Mouse (Mus musculus): ENCODE results near the gene Agtrap.
A peak's percentile ranks its signal among the peaks of the same experiment; 100 is the strongest.

Agtrap gene

GRCm38 (mm10) chr4:148104146-148104545 lies 16.3 kb upstream of the Agtrap start:
- DNase-seq (ENCODE audit: extremely low spot score) = no peak

DNA sequence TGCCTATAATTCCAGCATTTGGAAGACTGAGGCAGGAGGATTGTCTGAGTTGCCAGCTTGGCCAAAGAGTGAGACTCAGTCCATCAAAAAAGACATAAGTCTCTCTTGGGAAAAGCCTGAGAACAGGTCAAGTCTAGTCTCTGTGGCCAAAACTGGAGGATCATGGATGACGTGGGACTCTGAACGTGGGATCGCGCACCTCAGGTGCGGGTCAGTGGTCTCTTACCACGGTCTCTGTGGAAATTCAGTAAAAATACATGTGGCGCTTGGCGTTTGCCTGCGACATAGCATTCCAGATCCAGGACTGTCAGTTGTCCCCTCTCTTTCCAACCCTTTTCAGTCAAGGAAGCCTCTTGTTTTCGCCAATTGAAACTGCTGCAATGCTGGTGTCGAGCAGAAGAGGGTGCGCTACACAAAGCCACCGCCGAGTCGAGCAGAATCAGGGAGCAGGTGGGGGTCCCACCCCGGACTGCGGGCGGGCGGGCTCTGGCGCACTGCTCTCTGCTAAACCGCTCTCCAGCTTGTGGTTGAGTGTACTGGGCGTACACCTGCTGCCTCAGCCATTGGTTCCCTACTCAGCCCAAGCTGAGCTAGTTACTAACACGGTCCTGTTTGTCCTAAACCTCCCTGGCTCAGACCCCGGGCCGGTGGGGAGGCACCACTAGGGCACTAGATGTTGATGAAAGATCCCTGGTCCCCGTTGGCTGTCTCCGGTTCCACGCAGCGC lies 14.1 kb upstream of the Agtrap start:
- DNase-seq (ENCODE audit: extremely low spot score) = peak; percentile 72

DNA sequence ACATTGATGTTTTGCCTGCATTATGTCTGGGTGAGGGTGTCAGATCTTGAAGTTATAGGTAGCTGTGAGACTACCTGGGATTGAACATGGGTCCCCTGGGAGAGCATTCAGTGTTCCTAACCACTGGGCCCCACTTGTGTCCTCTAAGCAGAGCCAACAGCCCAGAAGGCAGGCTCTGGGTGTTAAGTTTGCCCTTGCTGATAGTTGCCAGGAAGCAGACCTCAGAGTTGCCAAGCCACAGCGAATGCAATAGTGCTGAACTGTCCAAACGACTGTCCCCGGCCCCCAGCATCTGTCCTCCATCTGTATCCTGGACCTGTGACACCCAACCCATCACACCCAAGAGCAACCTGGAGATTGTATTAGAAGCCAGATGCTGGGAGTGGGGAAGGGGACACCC lies 10.8 kb upstream of the Agtrap start:
- no peak for DNase-seq (ENCODE audit: extremely low spot score)

GRCm38 (mm10) chr4:148097936-148098335 lies 10.1 kb upstream of the Agtrap start:
- DNase-seq (ENCODE audit: extremely low spot score) = no peak

- DNase-seq (ENCODE audit: extremely low spot score) = no peak
Measured at GRCm38 (mm10) chr4:148095081-148095480, 7.2 kb upstream of the Agtrap start.

- DNase-seq (ENCODE audit: extremely low spot score) = no peak
Measured at GRCm38 (mm10) chr4:148094161-148094560, 6.3 kb upstream of the Agtrap start.

DNA sequence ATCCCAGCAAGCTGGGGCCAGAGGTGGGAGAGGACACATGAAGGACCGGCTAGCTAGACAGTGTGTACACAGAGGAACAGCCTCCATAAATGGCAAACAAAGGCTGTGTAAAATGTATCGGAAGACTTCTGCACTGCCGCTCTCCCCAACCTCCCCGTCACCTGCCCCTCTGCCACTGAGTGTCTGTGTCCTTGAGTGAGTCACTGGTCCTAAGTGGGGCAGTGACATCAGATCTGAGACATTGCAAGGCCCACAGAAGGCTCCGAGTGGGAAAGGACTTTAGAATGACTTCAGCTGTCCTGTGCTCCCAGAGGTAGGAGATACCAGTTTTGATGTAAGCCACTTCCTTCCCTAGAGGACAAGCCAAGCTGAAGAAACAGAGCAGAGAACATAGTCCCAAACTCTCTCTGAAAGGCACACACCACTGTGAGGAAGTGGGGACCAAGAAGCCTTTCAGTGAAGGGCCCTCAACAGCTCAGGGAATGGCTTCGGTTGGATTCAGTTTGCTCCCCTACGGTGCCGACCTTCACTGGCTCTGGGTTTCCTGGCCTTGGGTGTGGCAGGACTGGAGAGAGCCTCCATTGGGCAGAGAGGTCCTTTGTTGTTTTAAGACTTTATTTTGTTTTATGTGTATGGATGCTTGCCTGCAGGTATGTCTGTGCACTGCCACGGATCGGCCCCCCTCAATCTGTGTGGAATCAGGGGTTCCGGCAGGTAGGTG lies 4.9 kb upstream of the Agtrap start:
- no peak for DNase-seq (ENCODE audit: extremely low spot score)

DNA sequence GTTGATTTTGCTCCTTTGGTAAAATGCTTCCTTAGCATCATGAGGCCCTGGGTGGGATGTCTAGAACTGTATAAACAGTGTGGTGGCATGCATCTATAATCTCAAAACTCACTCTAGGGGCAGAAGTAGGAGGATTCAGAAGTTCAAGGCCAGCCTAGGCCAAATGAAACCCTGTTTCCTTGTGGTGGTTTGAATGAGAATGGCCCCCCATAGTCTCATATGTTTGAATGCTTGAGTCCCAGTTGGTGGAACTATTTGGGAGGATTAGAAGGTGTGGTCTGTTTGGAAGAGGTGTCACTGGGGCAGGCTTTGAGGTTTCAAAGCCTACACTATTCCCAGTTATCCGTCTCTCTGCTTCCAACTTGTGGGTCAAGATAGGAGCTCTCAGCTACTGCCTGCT lies 3.4 kb upstream of the Agtrap start:
- no peak for DNase-seq (ENCODE audit: extremely low spot score)

GRCm38 (mm10) chr4:148089166-148089565 lies 1.3 kb upstream of the Agtrap start:
- no peak for DNase-seq (ENCODE audit: extremely low spot score)

DNA sequence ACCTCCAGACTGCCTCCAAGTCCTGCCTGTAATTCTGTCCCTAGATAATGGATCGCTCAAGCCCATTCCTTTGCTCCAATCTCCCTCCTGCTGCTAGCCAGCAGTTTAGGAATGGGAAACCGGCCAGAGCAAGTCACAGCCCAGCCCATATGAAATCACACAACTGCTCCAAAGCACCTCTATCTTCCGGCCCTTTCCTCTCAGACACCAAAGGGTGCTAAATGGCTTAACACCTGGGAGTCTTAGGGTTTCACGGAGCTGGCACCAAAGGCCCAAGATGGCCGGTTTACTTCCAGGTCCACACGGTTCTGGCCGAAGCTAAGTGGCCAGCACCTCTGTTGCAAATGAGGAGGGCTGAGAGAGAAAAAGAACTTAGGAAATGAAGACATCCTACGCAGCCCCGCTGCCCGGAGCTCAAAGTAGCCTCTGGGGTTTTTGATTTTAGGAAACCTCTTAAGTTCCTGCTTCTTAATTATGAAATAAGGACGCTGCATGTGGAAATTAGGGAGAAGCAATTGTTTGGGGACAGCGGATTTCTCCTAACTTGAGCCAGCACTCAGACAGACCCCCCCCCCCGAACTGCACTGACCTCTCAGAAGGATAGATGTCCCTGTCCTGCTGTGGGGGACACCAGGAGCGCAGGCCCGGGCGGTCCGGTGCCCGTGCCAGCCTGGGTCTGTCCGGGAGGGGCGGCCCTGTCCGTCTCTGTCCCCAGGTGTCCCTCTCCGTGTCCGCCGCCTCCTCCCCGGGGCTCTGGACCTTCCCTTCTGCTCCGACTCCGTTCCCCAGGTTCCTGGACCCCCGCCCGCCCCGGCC lies 532 bp downstream of the Agtrap start:
- peak; percentile 38 for DNase-seq (ENCODE audit: extremely low spot score)

DNA sequence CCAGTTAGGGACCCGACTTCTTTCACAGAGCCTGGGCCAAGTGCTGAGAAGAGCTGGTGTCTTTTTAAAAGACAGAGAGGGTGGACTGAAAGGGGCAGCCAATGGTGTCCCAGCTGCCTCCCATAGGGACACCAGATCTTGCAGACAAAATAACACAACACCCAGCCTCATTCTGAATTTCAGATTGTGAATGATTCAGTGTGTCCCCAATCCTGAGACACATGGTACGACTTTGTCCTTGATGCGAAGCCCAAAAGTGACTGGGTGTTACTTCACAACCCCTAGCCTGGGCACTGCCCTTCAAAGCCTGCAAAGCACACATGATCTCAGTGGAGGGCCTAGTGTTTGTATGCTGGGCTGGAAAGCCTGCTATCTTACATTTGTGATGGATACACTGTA lies 1.9 kb downstream of the Agtrap start:
- DNase-seq (ENCODE audit: extremely low spot score) = no peak

GRCm38 (mm10) chr4:148085131-148085906 lies 2.5 kb downstream of the Agtrap start:
- no peak for DNase-seq (ENCODE audit: extremely low spot score)

DNA sequence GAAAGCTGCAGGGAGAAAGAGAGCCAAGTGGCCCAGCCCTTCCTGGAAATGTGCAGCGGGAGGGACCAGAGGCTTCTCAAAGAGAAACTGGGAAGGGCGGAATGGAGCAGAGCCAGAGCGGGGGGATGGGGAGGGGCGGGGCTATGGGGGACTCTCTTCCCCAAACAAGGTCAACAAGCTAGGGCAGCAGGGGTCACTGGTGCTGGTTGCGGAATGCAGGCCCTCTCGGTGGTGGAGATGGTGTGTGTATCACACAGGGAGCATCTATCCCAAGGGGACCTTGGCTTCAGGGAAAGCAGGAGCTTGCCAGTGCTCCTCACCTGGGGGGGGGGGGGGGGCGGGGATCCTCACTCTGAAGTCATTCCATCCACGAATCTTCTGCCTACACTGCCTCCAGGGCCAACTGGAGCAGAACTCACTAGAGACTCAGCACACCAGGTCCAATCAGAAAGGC lies 3.5 kb downstream of the Agtrap start:
- peak; percentile 84 for DNase-seq (ENCODE audit: extremely low spot score)

- no peak for DNase-seq (ENCODE audit: extremely low spot score)
Measured at GRCm38 (mm10) chr4:148083176-148083899, 4.5 kb downstream of the Agtrap start.

GRCm38 (mm10) chr4:148082257-148083044 lies 5.4 kb downstream of the Agtrap start:
- DNase-seq (ENCODE audit: extremely low spot score) = peak; percentile 70

GRCm38 (mm10) chr4:148081201-148081600 lies 6.6 kb downstream of the Agtrap start:
- DNase-seq (ENCODE audit: extremely low spot score) = no peak

DNA sequence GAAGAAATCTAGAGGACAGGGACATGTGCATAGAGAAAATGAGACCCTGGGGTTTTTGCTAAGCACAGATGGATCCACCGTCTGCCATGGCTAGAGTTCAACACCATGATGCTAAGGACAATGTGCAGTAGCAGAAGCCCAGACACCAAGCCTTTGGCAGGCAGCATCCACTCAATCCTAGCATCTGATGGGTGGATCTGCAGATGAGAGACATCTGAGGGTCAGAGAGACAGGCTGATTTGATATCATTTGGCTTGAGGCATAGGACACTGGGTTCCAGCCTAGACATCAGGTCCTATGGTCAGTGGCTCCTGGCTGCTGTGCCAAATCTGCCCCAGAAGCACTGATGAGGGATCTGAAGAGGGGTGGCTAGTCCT lies 7.2 kb downstream of the Agtrap start:
- no peak for DNase-seq (ENCODE audit: extremely low spot score)

DNA sequence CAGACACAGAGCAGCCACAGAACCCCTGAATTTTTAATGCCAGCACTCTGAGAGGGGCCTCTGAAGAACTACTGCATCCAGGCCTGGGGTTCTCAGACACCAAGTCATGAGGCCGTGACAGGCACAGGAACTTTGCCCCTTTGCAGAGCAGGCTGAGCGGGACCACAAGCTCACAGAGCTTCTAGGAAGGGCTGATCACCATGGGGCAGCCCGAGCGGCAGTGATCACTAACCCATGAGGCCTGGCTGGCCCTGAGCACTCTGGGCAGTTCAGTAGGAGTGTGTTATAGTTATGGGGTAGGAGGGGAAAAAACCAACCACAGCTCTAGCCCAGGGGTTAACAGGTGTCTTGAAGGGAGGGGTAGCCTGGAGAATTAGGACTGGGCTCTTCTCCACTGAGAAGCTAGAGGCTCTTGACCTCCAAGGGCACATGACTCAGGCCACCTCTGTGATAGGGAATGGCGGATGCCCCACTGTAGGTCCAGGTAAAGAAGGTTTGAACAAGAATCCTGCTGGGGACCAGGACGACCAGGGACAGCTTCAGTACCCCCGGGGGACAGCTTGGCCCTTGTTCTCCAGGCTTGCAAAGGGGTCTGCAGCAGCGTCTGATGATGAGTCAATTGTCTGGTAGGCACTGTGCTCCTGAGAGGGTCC lies 7.8 kb downstream of the Agtrap start:
- DNase-seq (ENCODE audit: extremely low spot score) = no peak

DNA sequence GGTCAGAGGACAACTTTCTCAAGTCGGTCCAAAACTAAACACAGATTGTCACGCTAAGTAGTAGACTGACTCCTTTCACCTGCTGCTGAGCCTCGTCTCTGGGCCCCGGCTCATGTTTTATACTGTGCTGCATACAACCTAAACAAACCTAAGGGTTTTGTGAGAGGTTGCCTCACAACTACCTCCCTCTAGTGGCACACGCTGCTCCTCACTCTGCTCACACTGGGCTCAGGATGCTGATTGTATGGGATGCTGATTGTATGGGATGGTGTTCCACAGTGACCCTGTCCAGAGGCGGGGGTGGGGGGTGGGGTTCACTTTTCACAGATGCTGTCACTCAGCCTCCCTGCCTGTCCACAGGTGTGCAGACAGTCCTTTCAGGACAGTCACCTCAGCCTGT lies 8.6 kb downstream of the Agtrap start:
- DNase-seq (ENCODE audit: extremely low spot score) = no peak

- no peak for DNase-seq (ENCODE audit: extremely low spot score)
Measured at GRCm38 (mm10) chr4:148075881-148076280, 11.9 kb downstream of the Agtrap start.
